Mouse (Mus musculus) testis, postnatal 14 days (tissue): ENCODE data around the gene Krt9.
"Not testable (repeated sequence)": the region's sequence is repeated elsewhere in the genome, so short reads cannot be mapped to it uniquely, and the experiment has no call there.

Source experiments
- DNase-seq: peaks from one replicate; pipeline ENCODE4 v3.0.0; 2021; ENCODE audit warnings: low spot score

Gene Krt9

DNA sequence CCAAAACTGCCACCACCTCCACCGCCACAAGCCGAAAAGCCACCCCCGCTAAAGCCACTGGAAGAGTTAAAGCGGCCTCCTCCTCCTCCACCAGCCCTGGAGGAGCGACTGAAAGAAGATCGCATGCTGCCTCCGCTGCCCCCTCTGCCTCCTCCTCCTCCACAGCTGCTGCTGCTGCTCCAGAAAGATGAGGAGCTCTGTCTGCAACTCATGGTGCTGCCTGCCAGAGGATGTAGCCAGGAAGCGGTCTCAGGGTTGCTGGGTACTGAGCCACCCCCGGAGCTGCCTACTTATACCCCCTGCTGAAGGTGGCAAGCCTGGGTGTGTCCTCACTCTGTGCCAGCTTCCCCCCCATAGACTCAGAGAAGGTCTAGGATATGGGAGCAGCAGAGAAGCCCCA, at the start of gene Krt9:
Gene Krt9, minus strand, starts transcription at position 255 of the 400 bp plus-strand sequence.
- no peak for DNase-seq

DNA sequence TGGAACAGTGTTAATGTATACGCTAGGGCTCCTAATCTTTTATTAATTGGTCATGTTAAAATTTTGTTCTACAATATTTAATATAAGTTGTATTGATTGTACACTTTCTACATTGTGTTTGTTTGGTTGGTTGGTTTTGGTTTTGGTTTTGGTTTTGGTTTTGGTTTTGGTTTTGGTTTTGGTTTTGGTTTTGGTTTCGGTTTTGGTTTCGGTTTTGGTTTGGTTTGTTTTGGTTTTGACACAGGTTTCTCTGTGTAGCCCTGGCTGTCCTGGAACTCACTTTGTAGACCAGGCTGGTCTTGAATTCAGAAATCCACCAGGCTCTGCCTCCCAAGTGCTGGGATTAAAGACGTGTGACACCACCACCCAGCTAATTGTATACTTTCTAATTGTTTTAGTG, 47.2 kb upstream of the Krt9 start:
- DNase-seq = not testable (repeated sequence)

DNA sequence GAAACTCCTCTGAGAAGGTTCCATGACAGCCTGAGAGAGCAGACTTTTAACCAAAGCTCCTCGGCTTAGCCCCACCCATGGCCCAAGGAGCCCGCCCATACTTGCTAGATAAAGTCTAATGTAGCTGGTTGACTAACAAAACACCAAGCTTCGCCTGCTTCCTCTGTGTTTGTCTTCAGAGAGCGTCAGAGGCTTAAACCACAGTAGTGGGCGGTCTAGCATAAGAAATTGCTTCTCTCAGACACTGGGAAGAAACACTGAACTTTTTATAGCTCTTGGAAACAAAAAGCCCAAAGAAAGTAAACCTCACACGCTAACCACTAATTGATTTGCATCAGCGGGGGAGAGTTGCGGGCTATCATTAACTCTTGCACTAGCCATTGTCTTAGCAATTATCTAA, 28.7 kb upstream of the Krt9 start:
- DNase-seq = no peak

DNA sequence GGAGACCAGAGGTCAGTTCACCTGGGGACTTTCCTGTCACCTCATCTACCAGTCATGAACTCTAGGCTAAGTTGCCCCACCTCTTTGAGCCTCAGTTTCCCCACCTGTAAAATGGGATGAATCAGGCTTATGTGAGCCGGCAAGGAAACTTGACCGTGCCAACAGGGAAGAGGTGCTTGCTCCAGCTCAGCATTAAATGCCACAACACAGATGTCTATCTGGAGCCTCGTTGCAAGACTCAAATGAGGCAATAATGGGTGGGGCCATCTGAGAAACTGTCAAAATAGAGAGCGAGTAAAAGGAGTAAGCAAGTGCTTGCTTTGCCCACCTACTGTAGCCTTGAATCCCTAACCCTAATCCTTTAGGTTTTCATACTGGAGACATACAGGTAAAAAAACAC, 26.3 kb upstream of the Krt9 start:
- no peak for DNase-seq

DNA sequence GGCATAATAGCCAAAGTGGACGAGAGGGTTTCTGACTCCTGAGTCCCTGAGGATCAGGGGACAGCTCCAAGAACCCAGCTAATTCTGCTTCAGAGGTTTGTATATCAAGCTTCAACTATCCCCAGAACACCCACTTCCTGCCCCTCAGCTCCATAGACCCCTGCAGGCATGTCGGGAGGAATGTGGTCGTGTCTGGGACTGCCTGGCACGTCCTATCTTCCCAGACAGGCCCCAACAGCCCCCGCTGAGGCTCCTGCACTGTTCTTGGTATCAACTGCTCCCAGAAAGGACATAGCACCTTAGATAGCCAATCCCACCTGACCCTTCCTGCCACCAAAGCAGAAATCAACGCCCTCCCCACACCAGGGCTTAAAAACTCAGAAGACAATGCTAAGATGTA, 15.5 kb upstream of the Krt9 start:
- DNase-seq = no peak

DNA sequence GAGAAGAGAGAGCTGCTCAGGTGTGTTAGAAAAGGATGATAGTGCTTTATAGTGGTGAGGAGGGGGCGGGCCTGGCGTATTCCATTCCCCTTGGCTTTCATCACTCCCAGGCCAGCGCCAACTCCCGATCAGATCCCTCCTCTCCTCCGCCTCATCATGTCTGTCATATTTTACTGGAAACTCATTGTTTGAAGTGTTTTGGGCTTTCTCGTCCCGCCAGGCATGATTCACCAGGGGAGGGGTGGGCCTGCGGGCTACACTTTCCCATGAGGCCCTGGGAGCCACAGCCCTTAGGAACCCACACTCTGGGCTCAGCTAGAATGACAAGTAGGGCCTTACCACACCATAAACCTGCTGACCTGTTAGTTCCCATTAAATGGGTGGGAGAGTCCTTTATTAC, 14.5 kb upstream of the Krt9 start, which contains the start of gene Krt14:
Gene Krt14, minus strand, starts transcription at position 51 of the 400 bp plus-strand sequence.
- no peak for DNase-seq

DNA sequence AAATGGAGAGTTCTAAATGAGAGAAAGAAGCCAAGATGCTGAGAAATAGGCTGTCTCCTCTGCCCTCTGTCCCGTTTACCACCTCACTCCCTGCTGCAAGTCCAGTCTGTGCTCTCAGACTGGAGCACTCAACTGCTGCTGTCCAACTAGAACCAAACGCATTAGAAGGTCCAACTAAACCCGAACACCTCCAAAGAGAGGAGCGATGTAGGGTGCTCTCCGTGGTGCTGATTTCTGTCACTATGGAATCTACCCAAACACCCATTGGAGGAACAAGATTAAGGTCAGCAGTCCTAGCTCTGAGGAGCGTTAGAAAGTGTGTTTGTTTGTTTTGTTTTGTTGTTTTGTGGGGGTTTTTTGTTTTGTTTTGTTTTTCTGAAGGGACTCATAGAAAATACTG, 10.4 kb upstream of the Krt9 start:
- peak; percentile 20 for DNase-seq

DNA sequence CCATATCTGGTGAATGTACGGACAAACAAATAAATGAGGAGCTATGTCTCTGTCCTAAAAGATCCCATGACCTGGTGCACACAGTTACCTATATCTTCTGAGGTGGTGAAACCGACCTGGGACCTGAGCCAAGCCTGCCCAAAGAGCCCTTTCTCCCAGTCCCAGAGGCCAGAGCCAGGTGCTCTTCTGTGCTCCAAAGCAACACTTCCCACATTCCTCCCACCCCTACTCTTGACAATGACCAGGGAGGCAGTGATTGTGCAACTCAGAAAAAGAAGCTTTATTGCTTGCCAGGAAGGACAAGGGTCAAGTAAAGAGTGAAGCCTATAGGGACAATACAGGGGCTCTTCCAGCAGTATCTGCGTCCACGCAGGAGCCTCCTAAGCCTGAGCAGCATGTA, 9.9 kb upstream of the Krt9 start:
- no peak for DNase-seq

DNA sequence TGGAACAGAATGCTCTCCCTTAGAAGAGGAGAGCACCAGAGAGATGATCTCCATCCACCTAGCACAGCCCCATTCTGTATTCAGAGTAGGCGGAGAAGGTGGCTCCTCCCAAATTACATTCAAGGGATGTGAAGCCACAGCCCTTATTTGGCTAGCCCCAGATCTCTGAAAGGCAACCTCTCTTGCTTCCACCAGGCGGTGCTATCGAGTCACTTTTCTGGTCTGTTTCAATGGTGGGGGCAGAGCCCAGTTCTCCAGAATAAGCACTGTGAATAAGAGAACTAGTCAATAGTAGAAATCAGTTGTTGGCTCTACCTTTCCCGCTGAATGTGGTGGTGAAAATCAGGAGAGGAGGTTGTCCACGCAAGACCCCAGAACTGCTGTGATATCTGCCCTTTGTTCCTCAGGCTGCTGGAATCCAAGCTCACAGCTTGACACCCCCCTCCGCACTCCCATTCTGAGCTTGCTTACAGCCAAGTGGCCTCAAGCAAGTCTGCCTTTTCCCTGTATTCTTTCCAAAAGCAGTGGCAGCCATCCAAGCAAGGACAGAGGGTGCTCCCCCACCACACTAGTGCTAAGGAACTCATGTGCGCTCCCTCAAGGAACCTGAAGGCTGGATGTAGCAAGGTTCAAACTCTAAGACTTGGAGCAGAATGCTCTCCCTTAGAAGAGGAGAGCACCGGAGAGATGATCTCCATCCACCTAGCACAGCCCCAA, 7.2 kb upstream of the Krt9 start:
- DNase-seq = no peak

DNA sequence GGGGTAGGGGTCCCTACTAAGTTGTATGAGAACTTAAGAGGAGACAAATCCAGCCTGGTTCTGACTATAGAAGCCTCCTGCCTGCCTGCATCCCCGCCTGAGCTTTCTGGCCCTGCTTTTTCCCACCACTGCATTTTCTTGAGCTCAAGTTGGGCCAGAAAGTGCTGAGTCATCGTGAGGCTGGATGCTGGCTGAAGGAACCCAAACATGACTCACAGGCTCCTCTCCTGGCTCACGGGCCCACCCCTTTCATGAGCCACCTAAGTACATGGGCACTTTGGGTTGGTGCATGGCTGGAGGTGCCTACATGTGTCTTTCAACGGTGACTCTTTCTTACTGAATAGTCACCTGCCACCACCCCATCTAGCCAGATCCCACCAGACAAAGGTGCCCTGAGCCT, 5.6 kb upstream of the Krt9 start:
- no peak for DNase-seq

DNA sequence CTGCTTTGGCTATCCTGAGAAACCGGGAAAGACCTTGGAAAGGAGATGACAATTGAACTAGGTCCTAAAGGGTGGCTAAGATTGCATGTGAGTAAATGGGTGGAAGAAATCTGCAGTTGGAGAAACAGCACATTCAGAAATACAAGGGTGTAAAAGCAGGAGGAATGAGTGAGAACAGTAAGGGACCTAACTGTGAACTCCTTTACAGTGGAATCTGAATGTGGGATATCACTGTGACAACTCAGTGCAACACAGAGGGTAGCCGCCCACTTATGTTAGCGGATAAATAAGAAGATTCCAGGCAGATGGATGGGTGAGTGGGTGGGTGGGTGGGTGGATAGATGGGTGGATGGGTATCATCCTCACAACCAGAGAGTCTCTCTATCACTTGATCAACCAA, 1.2 kb downstream of the Krt9 start:
- no peak for DNase-seq

DNA sequence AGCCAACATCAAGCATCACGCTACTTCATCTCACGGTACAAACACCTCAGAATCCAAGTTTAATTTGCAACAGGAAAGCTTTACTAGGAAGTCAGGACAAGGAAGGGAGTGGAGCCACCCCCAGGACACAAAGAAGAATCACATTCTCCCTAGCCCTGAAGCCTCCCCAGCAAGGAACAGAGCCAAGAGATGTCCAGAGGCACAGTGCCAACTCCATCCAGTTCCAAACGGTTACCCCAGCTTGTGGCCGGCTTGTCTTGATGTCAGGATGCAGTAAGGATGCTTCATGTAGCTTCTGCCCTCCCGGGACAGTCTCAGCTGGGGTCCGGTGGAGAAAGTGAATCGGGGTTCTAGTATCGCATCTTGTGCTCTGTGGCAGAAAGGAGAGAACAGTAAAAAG, 6.3 kb downstream of the Krt9 start:
- DNase-seq = no peak

DNA sequence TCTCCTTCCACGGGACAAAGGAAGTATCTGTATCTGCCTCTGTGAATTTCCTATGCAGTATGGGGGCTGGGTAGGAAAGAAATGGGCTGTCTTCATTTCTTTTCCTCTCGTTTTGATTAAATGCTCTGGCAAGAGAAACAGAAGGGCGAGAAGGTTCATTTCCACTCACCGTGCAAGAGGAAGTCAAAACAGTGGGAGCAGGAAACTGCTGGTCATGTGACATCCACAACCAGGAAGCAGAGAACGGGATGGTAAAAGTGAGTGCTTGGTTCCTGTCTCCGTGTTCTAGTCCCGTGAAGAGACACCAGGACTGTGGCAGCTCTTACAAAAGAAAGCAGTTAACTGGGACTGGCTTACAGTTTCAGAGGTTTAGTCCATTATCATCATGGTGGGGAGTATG, 11.3 kb downstream of the Krt9 start:
- DNase-seq = no peak

DNA sequence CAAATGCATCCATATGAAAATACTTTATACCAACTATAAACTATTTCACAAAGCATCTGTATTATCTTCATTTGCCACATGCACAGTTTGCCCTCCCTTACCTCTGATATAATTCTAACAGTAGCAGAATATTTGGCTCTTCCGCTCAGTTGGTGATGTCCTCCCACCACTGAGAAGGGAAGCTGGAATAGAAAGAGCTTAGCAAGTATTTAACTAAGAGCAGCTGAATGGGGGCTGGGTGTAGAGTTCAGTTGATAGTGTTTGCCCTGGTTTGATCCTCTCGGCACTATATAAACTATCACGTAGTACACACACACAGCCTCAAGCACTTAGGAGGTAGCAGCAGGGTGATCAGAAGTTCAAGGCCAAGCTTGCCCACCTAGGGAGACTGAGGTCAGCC, 13.8 kb downstream of the Krt9 start:
- no peak for DNase-seq

DNA sequence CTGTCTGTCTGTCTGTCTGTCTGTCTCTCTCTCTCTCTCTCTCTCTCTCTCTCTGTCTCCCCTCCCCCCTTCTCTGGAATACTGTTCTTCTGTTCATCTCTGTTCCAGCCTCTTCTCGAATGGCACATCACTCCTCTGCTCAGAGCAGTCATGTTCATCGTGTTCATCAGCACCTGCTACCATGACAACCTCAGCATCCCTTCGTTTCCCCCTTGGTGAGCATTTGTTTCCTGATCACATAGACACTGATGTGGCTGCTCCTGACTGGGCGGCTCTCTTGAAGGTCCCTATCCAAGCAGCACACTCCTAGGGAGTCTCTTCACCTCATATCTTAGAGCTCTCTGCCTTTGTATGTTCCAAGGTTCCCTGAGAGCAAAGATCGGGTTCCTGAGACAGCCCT, 14.7 kb downstream of the Krt9 start:
- DNase-seq = no peak

DNA sequence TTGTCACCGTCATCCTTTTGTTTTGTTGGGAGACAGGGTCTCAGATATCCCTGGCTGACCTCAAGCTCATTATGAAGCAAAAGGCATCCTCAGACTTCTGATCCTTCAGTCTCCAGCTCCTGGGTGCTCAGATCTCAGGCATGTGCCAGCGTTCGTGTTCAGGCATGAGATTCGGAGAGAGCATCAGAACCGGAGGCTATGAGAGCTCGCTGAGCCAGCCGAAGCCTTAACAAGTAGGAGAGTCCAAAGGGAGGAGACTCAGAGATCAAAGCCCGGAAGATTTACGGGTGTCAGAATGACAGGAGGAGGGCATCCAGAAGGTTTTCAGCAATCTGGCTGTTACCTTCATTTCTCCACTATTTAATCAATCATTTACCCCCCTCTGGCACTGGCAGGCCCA, 16.3 kb downstream of the Krt9 start:
- DNase-seq = no peak

DNA sequence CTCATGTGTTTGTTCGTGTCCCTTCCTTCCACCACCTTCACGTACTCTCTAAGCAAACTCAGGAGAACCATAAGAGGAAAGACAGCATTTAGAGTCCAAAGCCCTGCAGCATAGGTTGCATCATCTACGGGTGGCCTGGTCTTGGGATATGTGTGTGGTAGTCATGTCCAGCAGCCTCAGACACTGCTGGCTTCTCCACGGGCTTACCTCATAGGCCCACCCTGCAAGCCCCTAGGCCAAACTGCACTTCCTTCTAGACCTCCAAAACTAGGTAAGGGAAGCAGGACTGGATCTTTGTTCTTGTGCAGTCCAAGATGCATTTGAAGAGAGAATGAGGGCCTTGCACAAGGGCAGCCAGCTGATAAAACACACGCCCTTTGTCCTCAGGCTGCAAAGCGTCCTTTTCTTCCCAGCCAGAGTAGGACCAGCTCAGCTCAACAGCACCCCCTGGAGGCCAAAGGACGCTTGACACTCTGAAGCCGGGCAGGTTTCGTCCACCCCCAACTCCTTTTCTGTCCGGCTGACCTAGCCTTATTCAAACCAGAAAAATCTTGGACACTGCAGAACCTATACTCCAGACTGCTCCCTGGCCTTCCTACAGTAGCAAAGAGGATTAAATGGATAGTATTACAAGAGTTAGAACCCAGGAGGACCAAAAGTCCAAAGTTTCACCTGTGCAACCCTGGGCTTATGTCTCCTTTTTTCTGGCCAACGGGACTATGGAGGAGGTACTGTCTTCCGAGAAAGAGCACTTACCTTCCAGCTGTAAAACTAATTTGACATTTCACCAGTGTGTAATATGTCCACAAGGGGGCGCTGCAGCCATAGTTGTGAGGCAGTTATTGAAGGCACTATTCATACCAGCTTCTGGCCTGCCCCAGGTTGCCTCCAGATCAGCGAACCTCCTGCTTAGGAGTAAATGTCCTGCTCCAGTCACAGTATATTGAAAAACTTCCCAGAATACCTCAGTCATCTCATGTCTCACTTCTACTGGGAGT, 24.0 kb downstream of the Krt9 start:
- peak; percentile 64 for DNase-seq

DNA sequence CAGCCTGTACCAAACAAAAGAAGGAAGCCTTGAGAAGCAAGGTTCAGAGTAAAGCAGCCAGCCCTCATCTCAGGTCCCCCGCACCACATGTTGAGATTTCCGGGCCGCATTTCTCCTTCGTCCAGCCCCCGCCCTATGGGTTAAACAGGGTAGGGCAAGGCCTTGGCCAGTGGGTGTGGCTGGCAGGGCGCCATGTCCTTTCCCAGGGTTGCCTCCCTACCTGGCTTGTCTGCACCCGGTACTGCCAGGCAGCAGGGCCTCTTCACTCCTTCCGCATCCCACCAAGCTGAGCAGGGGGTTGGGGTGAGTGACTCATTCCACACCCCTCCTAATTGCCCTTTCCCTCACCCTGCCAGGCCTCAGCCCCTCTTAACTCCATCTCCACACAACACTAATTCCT, 25.0 kb downstream of the Krt9 start:
- peak; percentile 27 for DNase-seq

DNA sequence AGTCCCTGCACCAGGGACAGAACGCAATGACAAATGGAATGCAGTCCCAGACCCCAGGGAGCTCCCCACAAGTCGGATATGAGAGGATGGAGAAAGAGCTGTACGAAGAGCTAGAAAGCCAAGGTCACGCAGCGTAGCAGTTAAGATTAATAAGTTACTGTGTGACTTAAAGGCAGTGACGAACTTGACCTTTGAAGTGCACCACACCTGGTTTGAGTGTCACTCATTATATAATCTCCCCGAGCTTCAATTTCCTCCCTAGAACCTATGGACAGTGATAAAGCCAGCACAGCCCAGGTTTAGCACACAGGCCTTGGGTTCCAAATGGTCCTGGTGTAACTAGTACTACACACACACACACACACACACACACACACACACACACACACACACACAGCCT, 28.7 kb downstream of the Krt9 start:
- no peak for DNase-seq

DNA sequence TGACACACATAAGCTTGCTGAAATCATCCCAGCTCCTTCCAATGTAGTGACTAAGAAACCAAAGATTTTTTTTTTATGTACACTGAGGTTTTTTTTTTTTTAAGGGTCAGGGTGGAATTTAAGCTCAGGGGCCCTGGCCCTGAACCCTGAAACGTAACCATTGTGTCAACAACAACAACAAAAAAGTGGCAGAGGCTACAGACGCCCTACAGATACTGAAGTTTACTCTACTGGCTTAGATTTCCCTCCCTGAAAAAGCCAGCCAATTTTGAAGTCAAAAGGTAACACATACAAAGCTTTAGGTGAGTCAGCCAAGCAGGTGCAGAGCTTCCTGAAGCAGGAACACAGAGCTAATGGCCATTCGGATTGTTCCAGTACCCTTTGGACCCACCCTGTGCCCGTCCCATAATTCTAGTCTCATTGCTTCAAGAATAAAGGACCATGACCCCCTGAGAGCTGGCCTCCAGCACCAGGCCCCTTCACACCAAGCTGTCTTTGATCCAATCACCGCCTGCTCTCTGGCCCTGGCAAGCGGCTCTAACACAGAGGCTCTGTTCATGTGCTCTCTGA, 35.1 kb downstream of the Krt9 start:
- DNase-seq = no peak

DNA sequence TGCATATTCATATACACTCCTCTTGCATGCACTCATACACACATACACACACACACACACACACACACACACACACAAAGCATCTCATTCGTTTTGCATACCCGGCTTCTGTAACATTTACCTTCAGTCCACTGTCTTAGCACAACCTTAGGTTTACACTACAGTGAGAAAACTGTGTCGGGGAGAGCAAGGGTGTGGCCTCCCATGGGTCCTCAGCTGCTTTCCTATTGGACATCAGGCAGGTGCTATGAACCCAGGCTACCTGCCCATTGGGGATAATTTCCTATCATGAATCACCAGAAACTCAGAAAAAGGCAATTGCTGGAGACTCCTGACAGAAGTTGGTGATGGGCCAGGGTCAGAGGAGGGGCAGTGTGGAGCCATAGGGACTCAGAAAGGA, 35.7 kb downstream of the Krt9 start:
- no peak for DNase-seq

DNA sequence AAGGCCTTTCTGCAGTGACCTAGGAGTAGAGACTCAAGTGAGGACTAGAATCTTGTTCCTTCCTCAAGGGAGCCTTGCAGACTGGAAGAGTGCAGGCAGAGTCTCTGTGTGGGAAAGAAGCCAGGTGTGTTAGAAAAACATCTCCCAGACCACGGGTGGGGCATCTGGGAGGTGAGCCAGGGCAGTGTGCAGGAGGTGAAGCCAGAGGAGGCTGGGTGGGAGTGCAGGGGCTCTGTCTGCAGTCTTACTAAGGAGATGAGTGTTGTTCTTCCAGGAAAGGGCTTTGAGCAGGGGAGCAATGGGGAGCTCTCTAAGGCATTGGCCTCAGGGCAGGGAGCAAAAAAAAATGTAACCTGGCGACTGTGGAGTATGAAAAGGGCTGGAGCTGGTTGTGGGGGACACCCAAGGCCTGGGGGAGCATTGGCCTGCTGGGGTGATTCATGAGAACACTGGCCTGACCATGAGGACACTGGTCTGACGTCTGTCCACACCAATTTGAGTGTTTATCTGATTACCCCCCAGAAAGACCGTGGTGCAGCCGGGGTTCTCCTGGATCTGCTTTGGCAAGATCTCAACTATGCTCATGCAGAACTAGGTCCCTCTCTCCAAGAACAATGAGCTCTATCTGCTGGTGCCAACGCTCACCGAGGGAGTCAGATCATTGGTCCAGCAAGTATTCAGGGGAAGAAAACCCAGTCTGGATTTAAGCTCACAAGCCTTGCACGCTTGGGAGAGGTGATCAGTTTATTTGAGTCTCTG, 37.4 kb downstream of the Krt9 start:
- peak; percentile 17 for DNase-seq
